Mouse (Mus musculus) ES-E14 (cell line): ENCODE results near the gene Zcchc2. TPM values are rescaled to one million over a fixed set of nuclear protein-coding genes. Genes with fewer than 3 reads are reported as not detected.

Source experiments
- DNase-seq: peaks from one replicate; pipeline ENCODE4 v3.0.0-alpha.2; 2013; ENCODE audit warnings: low read depth, low spot score
- H3K27ac ChIP-seq: 2 replicates; pipeline ENCODE4 v1.5.1; 2012; ENCODE audit warnings: low read depth, mild to moderate bottlenecking, low read length, moderate library complexity, mixed read lengths; ENCODE audit not compliant: poor library complexity, insufficient read depth, severe bottlenecking
- H3K36me3 ChIP-seq: 2 replicates; pipeline ENCODE4 v1.6.1; 2012; ENCODE audit warnings: mild to moderate bottlenecking, low read length, moderate library complexity, mixed read lengths; ENCODE audit not compliant: control insufficient read depth, poor library complexity, insufficient read depth, severe bottlenecking
- H3K4me1 ChIP-seq, 2 experiments: fragments of 150-350 bp in 1 of 2; sonication (generic) in 1 of 2; 2 replicates each; pipeline ENCODE4 v1.6.1; 2012; ENCODE audit warnings: low read length in 2 of 2, mild to moderate bottlenecking in 1 of 2, mixed read lengths in 1 of 2; ENCODE audit not compliant: control insufficient read depth in 2 of 2, insufficient read depth in 2 of 2, poor library complexity in 1 of 2
- H3K4me3 ChIP-seq, 2 experiments: fragments of 150-350 bp in 1 of 2; sonication (generic) in 1 of 2; 2 replicates each; pipeline ENCODE4 v1.5.1; 2012; ENCODE audit warnings: low read length in 2 of 2, low read depth in 1 of 2, mild to moderate bottlenecking in 1 of 2, mixed read lengths in 1 of 2; ENCODE audit not compliant: insufficient read depth in 1 of 2, poor library complexity in 1 of 2, severe bottlenecking in 1 of 2
- H3K9ac ChIP-seq: 2 replicates; pipeline ENCODE4 v1.6.1; 2012; ENCODE audit warnings: low read depth, mild to moderate bottlenecking, low read length, mixed read lengths; ENCODE audit not compliant: poor library complexity, insufficient read depth, severe bottlenecking
- H3K9me3 ChIP-seq: fragments of 150-350 bp; sonication (generic); 2 replicates; pipeline ENCODE4 v1.6.1; 2012; ENCODE audit warnings: low read depth, mild to moderate bottlenecking, low read length; ENCODE audit not compliant: control insufficient read depth, insufficient read depth
- CHD2 ChIP-seq: IDR thresholded peaks from 2 replicates; pipeline ENCODE4 v1.6.1; 2014; ENCODE audit warnings: mild to moderate bottlenecking, low read depth, low read length, inconsistent platforms
- HCFC1 ChIP-seq: IDR thresholded peaks from 2 replicates; pipeline ENCODE4 v1.6.1; 2012; ENCODE audit warnings: low read length, inconsistent platforms, borderline replicate concordance; ENCODE audit not compliant: insufficient read depth
- MAFK ChIP-seq: IDR thresholded peaks from 2 replicates; pipeline ENCODE4 v1.6.1; 2014; ENCODE audit warnings: mild to moderate bottlenecking, low read depth, low read length, inconsistent platforms; ENCODE audit not compliant: insufficient read depth
- ZC3H11A ChIP-seq: IDR thresholded peaks from 2 replicates; pipeline ENCODE4 v1.6.1; 2012; ENCODE audit warnings: low read depth, mild to moderate bottlenecking, inconsistent platforms, low read length, borderline replicate concordance
- ZNF384 ChIP-seq: IDR thresholded peaks from 2 replicates; pipeline ENCODE4 v1.6.1; 2012; ENCODE audit warnings: low read depth, low read length, inconsistent platforms
- in situ Hi-C, 2 experiments: fragments of 600-800 bp; cut with MboI; formaldehyde crosslinking; loops; one replicate each; pipeline ENCODE4 v1.15.1; 2025; ENCODE audit warnings: low sequenced_read_pairs in 2 of 2, inconsistent platforms in 1 of 2; ENCODE audit not compliant: unreplicated experiment in 2 of 2
- total RNA-seq: library from RNA; depleted of rRNA; stranded (reverse); fragments of 300-350 nt; gene quantifications from 2 replicates; pipeline ENCODE4 v1.2.3, GENCODE M21; 2012

The Zcchc2 gene
- total RNA-seq, 1 experiment = 9.5 TPM

- Histone ChIP-seq H3K27ac (no peak overlapping the region), H3K9me3 (no peaks in the 10 kb centered on the region), H3K36me3 (no peaks in the 10 kb centered on the region), H3K4me3 (no peak overlapping the region), H3K4me1 (no peaks in the 10 kb centered on the region), H3K9ac (no peak overlapping the region)
- DNase-seq = no peak
- in situ Hi-C loops = loop anchor here in 1 of 2 experiments (25.0 kb wide), 1 partner anchor 323 kb away; no protein-coding TSS in a partner anchor
- no peak for TF ChIP-seq ZC3H11A
These were observed 74.1 kb downstream of the Zcchc2 start for GRCm38 (mm10) chr1:106064291-106064690.

GRCm38 (mm10) chr1:106064711-106065110 lies 74.5 kb downstream of the Zcchc2 start:
- Histone ChIP-seq H3K9me3 (no peaks in the 10 kb centered on the region), H3K4me3 (no peak overlapping the region), H3K27ac (no peak overlapping the region), H3K36me3 (no peaks in the 10 kb centered on the region), H3K4me1 (no peaks in the 10 kb centered on the region), H3K9ac (no peak overlapping the region)
- in situ Hi-C loops = loop anchor here in 1 of 2 experiments (25.0 kb wide), 1 partner anchor 323 kb away; no protein-coding TSS in a partner anchor
- TF ChIP-seq CHD2 = no peak
- no peak for DNase-seq

GRCm38 (mm10) chr1:106065679-106066078 lies 75.5 kb downstream of the Zcchc2 start:
- no peak overlapping the region for H3K9ac ChIP-seq
- no peak overlapping the region for H3K4me3 ChIP-seq
- DNase-seq = no peak
- no peak for TF ChIP-seq ZC3H11A
- TF ChIP-seq HCFC1 = no peak
- no peak for TF ChIP-seq MAFK
- H3K36me3 ChIP-seq = no peaks in the 10 kb centered on the region
- H3K9me3 ChIP-seq = no peaks in the 10 kb centered on the region
- H3K27ac ChIP-seq = no peak overlapping the region
- H3K4me1 ChIP-seq = no peaks in the 10 kb centered on the region
- in situ Hi-C loops = loop anchor here in 1 of 2 experiments (25.0 kb wide), 1 partner anchor 322 kb away; no protein-coding TSS in a partner anchor

GRCm38 (mm10) chr1:106067306-106067705 lies 77.1 kb downstream of the Zcchc2 start:
- DNase-seq = no peak
- in situ Hi-C loops = loop anchor here in 1 of 2 experiments (25.0 kb wide), 1 partner anchor 320 kb away; no protein-coding TSS in a partner anchor

GRCm38 (mm10) chr1:106069867-106070543 lies 79.8 kb downstream of the Zcchc2 start:
- DNase-seq = no peak
- in situ Hi-C loops = loop anchor here (5.0 to 25.0 kb wide), 2 partner anchors 317 to 327 kb away; no protein-coding TSS in a partner anchor
- Histone ChIP-seq H3K4me3 (no peak overlapping the region), H3K4me1 (peaks cover 0 to 3% of the 10 kb centered on the region in 2 experiments; a peak in 1 of 4 replicates), H3K9ac (no peak overlapping the region), H3K9me3 (no peaks in the 10 kb centered on the region), H3K36me3 (no peaks in the 10 kb centered on the region), H3K27ac (no peak overlapping the region)
- TF ChIP-seq ZC3H11A = no peak
- TF ChIP-seq MAFK = no peak
- TF ChIP-seq ZNF384 = no peak
- no peak for TF ChIP-seq HCFC1
- no peak for TF ChIP-seq CHD2

More at GRCm38 (mm10) chr1:106067306-106067705, 77.1 kb downstream of the Zcchc2 start:
- Histone ChIP-seq H3K9ac (no peak overlapping the region), H3K27ac (no peak overlapping the region), H3K36me3 (no peaks in the 10 kb centered on the region), H3K9me3 (no peaks in the 10 kb centered on the region), H3K4me1 (peaks cover 0 to 3% of the 10 kb centered on the region in 2 experiments; a peak in 1 of 4 replicates), H3K4me3 (no peak overlapping the region)
- TF ChIP-seq ZNF384 = no peak
- no peak for TF ChIP-seq ZC3H11A
- no peak for TF ChIP-seq CHD2
- TF ChIP-seq HCFC1 = no peak
- TF ChIP-seq MAFK = no peak
